Mouse (Mus musculus): ENCODE data around the gene Eomes. TPM values are rescaled to one million over a fixed set of nuclear protein-coding genes. Genes with fewer than 3 reads are reported as not detected.

Eomes gene
- polyA plus RNA-seq, 1 experiment from 2014 or later = not detected

GRCm38 (mm10) chr9:118489579-118490019 lies 11.6 kb downstream of the Eomes start:
- peak; percentile 83 for DNase-seq (ENCODE audit: low spot score)
- Histone ChIP-seq H3K4me3 (peak overlapping the region; percentile 45), H3K9me3 (no peaks in the 10 kb centered on the region), H3K27ac (no peak overlapping the region), H3K27me3 (ENCODE audit: insufficient read depth, poor library complexity, severe bottlenecking) (peaks cover 69% of the 10 kb centered on the region), H3K36me3 (no peaks in the 10 kb centered on the region), H3K4me1 (replicated peaks) (peaks cover 26% of the 10 kb centered on the region)
- WGBS = under 1% methylated on average over 16 of the region's 16 CpGs

DNA sequence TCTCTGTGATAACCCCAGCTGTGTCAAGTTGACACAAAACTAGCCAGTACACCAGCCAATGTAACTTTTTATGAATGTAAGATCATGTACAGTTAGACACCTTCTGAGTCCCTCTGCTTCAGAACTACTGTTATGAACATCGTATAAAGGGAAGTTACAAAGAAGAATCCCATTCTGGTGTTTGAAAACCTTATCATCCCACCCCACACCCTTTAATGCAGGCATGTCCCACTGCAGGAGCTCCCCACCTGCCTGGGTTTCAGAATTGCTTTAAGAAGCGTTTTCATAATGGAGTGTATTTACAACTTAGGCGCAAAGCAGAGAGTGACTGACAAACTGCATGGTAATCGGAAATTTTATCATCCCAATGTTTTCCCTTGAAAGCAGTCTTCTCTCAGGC lies 13.2 kb downstream of the Eomes start:
- DNase-seq (ENCODE audit: low spot score) = no peak
- peaks cover 26% of the 10 kb centered on the region for H3K4me1 ChIP-seq (replicated peaks)
- WGBS = 88% methylated on average over 4 of the region's 4 CpGs
- H3K4me3 ChIP-seq = no peak overlapping the region
- no peaks in the 10 kb centered on the region for H3K36me3 ChIP-seq
- H3K27me3 ChIP-seq (ENCODE audit: insufficient read depth, poor library complexity, severe bottlenecking) = peaks cover 53% of the 10 kb centered on the region
- H3K27ac ChIP-seq = no peak overlapping the region
- H3K9me3 ChIP-seq = no peaks in the 10 kb centered on the region

DNA sequence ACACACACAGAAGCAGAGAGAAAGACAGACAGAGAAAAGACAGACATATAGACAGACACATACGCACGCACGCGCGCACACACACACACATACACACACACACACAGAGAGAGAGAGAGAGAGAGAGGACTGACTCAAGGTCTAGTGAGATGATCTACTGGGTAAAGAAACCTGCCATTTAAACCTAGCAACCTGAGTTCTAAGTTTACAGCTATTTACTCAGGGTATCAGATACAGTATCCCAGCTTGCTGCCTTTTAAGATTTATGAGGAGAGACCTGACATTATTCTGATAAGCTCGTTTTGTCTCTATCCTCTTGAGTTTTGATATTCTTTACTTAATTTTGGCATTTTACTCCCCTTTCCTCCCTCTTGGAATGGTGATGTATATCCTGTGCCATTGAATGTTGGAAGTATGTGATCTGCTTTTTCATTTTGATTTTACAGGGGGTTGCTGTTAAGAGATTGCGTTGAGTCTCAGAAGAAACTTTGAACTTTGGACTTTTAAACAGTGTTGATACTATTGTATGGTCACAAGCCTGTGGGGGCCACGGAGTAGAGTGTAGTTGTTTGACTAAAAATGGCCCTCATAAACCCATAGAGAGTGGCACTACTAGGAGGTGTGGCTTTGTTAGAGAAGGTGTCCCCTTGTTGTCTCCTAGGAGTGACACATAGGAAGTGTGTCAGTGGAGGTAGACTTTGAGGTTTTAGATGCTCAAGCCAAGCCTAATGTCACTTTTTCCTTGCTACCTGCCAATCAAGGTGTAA lies 15.1 kb downstream of the Eomes start:
- Histone ChIP-seq H3K27ac (no peak overlapping the region), H3K36me3 (no peaks in the 10 kb centered on the region), H3K9me3 (no peaks in the 10 kb centered on the region), H3K27me3 (ENCODE audit: insufficient read depth, poor library complexity, severe bottlenecking) (peaks cover 34% of the 10 kb centered on the region), H3K4me1 (replicated peaks) (peaks cover 10% of the 10 kb centered on the region), H3K4me3 (no peak overlapping the region)
- 91% methylated on average over 8 of the region's 8 CpGs for WGBS
- no peak for DNase-seq (ENCODE audit: low spot score)

GRCm38 (mm10) chr9:118494106-118494505 lies 16.1 kb downstream of the Eomes start:
- no peaks in the 10 kb centered on the region for H3K9me3 ChIP-seq
- H3K4me1 ChIP-seq (replicated peaks) = peaks cover under 1% of the 10 kb centered on the region; the same call in 1 of the 2 replicates
- no peak overlapping the region for H3K4me3 ChIP-seq
- 90% methylated on average over 5 of the region's 5 CpGs for WGBS
- H3K27me3 ChIP-seq (ENCODE audit: insufficient read depth, poor library complexity, severe bottlenecking) = peaks cover 24% of the 10 kb centered on the region
- H3K27ac ChIP-seq = no peak overlapping the region
- H3K36me3 ChIP-seq = no peaks in the 10 kb centered on the region
- no peak for DNase-seq (ENCODE audit: low spot score)

GRCm38 (mm10) chr9:118495933-118496332 lies 17.9 kb downstream of the Eomes start:
- 86% methylated on average over 3 of the region's 3 CpGs for WGBS
- no peaks in the 10 kb centered on the region for H3K36me3 ChIP-seq
- DNase-seq (ENCODE audit: low spot score) = no peak

GRCm38 (mm10) chr9:118496952-118497351 lies 18.9 kb downstream of the Eomes start:
- no peaks in the 10 kb centered on the region for H3K9me3 ChIP-seq
- H3K4me3 ChIP-seq = no peak overlapping the region
- 88% methylated on average over 3 of the region's 3 CpGs for WGBS
- H3K27me3 ChIP-seq (ENCODE audit: insufficient read depth, poor library complexity, severe bottlenecking) = peaks cover 3% of the 10 kb centered on the region; the same call in 1 of the 2 replicates
- no peaks in the 10 kb centered on the region for H3K4me1 ChIP-seq (replicated peaks)
- DNase-seq (ENCODE audit: low spot score) = no peak
- H3K27ac ChIP-seq = no peak overlapping the region
- H3K36me3 ChIP-seq = no peaks in the 10 kb centered on the region

More at GRCm38 (mm10) chr9:118495933-118496332, 17.9 kb downstream of the Eomes start:
- H3K27me3 ChIP-seq (ENCODE audit: insufficient read depth, poor library complexity, severe bottlenecking) = peaks cover 8% of the 10 kb centered on the region; the same call in 1 of the 2 replicates
- H3K27ac ChIP-seq = no peak overlapping the region
- H3K4me3 ChIP-seq = no peak overlapping the region
- H3K4me1 ChIP-seq (replicated peaks) = no peaks in the 10 kb centered on the region
- H3K9me3 ChIP-seq = no peaks in the 10 kb centered on the region

DNA sequence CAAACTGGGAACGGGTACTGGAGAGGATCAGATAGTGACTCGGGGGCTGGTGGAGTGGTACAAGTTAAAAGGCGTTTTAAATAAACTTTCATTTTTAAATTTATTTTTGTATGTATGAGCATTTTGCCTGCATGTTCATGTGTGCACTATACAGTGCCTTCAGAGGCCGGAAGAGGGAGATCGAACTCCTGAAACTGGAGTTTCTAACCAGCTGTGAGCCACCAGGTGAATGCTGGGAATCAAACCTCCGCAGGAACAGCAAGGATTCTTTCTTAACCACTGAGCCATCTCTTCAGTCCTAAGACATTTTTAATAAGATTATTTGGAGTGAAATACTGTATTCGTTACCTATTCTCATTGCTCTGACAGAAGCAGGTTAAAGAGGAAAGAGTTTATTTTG lies 20.0 kb downstream of the Eomes start:
- Histone ChIP-seq H3K36me3 (no peaks in the 10 kb centered on the region), H3K4me1 (replicated peaks) (no peaks in the 10 kb centered on the region), H3K4me3 (no peak overlapping the region), H3K9me3 (no peaks in the 10 kb centered on the region), H3K27me3 (ENCODE audit: insufficient read depth, poor library complexity, severe bottlenecking) (no peaks in the 10 kb centered on the region), H3K27ac (no peak overlapping the region)
- WGBS = 75% methylated on average over 7 of the region's 7 CpGs
- no peak for DNase-seq (ENCODE audit: low spot score)

GRCm38 (mm10) chr9:118500963-118501362 lies 23.0 kb downstream of the Eomes start:
- Histone ChIP-seq H3K27ac (no peak overlapping the region), H3K27me3 (ENCODE audit: insufficient read depth, poor library complexity, severe bottlenecking) (no peaks in the 10 kb centered on the region), H3K36me3 (no peaks in the 10 kb centered on the region), H3K9me3 (no peaks in the 10 kb centered on the region), H3K4me3 (no peak overlapping the region), H3K4me1 (replicated peaks) (peaks cover 6% of the 10 kb centered on the region; the same call in 1 of the 2 replicates)
- no peak for DNase-seq (ENCODE audit: low spot score)
- 82% methylated on average over 6 of the region's 6 CpGs for WGBS

GRCm38 (mm10) chr9:118504656-118505055 lies 26.6 kb downstream of the Eomes start:
- H3K9me3 ChIP-seq = no peaks in the 10 kb centered on the region
- DNase-seq (ENCODE audit: low spot score) = no peak

GRCm38 (mm10) chr9:118506020-118506403 lies 28.0 kb downstream of the Eomes start, which contains the start of gene Golga4:
Gene Golga4, plus strand, starts transcription at chr9:118506267.
- Histone ChIP-seq H3K36me3 (peaks cover 6% of the 10 kb centered on the region), H3K9me3 (no peaks in the 10 kb centered on the region), H3K27ac (peak within 1 kb of the TSS; percentile 96), H3K27me3 (ENCODE audit: insufficient read depth, poor library complexity, severe bottlenecking) (no peaks in the 10 kb centered on the region), H3K4me1 (replicated peaks) (peaks cover 41% of the 10 kb centered on the region), H3K4me3 (peak within 1 kb of the TSS; percentile 97)
- DNase-seq (ENCODE audit: low spot score) = peak; percentile 91
- under 1% methylated on average over 43 of the region's 43 CpGs for WGBS

More at GRCm38 (mm10) chr9:118504656-118505055, 26.6 kb downstream of the Eomes start:
- no peak overlapping the region for H3K4me3 ChIP-seq
- no peaks in the 10 kb centered on the region for H3K36me3 ChIP-seq
- no peaks in the 10 kb centered on the region for H3K27me3 ChIP-seq (ENCODE audit: insufficient read depth, poor library complexity, severe bottlenecking)
- H3K4me1 ChIP-seq (replicated peaks) = peaks cover 35% of the 10 kb centered on the region
- H3K27ac ChIP-seq = no peak overlapping the region
- 90% methylated on average over 3 of the region's 3 CpGs for WGBS

- Histone ChIP-seq H3K36me3 (peaks cover 11% of the 10 kb centered on the region), H3K4me1 (replicated peaks) (peaks cover 45% of the 10 kb centered on the region), H3K4me3 (peak overlapping the region; percentile 97), H3K27ac (peak overlapping the region; percentile 96), H3K9me3 (no peaks in the 10 kb centered on the region), H3K27me3 (ENCODE audit: insufficient read depth, poor library complexity, severe bottlenecking) (no peaks in the 10 kb centered on the region)
- WGBS = 1% methylated on average over 57 of the region's 57 CpGs
- DNase-seq (ENCODE audit: low spot score) = peak; percentile 55
These were observed 28.6 kb downstream of the Eomes start for GRCm38 (mm10) chr9:118506404-118507231.

DNA sequence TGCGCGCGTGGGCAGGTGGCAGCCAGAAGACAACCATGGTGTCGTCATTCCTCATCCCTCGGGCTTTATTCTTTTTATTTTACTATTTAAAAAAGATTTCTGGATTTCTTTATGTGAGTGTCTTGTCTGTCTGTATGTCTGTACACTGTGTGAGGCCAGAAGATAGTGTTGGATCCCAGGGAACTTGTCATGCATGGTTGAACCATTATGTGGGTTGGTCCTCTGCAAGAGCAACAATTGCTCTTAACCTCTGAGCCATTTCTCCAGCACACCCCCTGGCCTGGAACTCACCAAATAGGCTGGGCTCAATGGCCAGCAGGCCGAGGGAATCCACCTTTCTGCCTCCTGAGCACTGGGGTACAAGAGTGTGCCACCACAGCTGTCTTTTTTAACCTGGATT lies 29.5 kb downstream of the Eomes start:
- Histone ChIP-seq H3K4me3 (peak overlapping the region; percentile 97), H3K4me1 (replicated peaks) (peaks cover 45% of the 10 kb centered on the region), H3K27ac (no peak overlapping the region), H3K27me3 (ENCODE audit: insufficient read depth, poor library complexity, severe bottlenecking) (no peaks in the 10 kb centered on the region), H3K9me3 (no peaks in the 10 kb centered on the region), H3K36me3 (peaks cover 11% of the 10 kb centered on the region)
- WGBS = 73% methylated on average over 6 of the region's 6 CpGs
- DNase-seq (ENCODE audit: low spot score) = no peak

DNA sequence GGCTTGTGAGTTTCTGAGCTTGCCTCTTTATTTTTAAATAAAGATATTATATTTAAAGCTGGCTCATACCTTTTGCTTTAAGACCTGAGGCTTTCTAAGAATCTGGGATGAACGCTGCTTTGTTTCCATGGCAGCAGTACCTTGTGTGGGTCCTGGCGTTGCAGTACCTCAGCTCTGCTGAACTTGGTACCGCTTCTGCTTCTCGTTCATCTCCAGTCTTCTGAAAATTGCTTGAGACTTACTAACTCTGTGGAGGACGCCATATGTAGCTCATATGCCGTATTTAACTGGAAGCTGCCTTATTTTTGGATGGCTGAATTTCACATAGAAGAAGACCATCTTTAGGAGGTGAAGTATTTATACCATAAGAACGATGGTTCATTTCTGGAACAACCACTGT lies 30.6 kb downstream of the Eomes start:
- no peak overlapping the region for H3K4me3 ChIP-seq
- H3K27me3 ChIP-seq (ENCODE audit: insufficient read depth, poor library complexity, severe bottlenecking) = no peaks in the 10 kb centered on the region
- no peaks in the 10 kb centered on the region for H3K9me3 ChIP-seq
- 91% methylated on average over 7 of the region's 7 CpGs for WGBS
- H3K36me3 ChIP-seq = peaks cover 11% of the 10 kb centered on the region
- no peak overlapping the region for H3K27ac ChIP-seq
- no peak for DNase-seq (ENCODE audit: low spot score)
- H3K4me1 ChIP-seq (replicated peaks) = peaks cover 45% of the 10 kb centered on the region

Measured in hindbrain, embryonic 10.5 days (tissue).